Mouse (Mus musculus) thymus, adult 2 months (tissue): ENCODE data around the gene Ddx25.

Source experiments
- CTCF ChIP-seq: fragments of 200-500 bp; IDR thresholded peaks from 2 replicates; pipeline ENCODE4 v1.5.1; 2012; ENCODE audit warnings: mild to moderate bottlenecking, control low read depth, low read length, moderate library complexity, borderline replicate concordance; ENCODE audit not compliant: control insufficient read depth, poor library complexity, insufficient read depth; ENCODE audit errors: extremely low read depth
- POLR2A ChIP-seq: fragments of 200-500 bp; IDR thresholded peaks from 2 replicates; pipeline ENCODE4 v1.6.1; 2012; ENCODE audit warnings: mild to moderate bottlenecking, low read length, control low read depth, moderate library complexity; ENCODE audit not compliant: control insufficient read depth, poor library complexity, insufficient read depth; ENCODE audit errors: extremely low read depth

GRCm38 (mm10) chr9:35587674-35588073 is 29.3 kb upstream of the Ddx25 start:
- TF ChIP-seq POLR2A (no peak), CTCF (no peak)
